Mouse (Mus musculus): ENCODE results near the gene Rapgef2. TPM values are rescaled to one million over a fixed set of nuclear protein-coding genes. Genes with fewer than 3 reads are reported as not detected.
"Not testable (repeated sequence)": the region's sequence is repeated elsewhere in the genome, so short reads cannot be mapped to it uniquely, and the experiment has no call there.

Gene Rapgef2
- polyA plus RNA-seq, 1 experiment: 24.0 TPM

DNA sequence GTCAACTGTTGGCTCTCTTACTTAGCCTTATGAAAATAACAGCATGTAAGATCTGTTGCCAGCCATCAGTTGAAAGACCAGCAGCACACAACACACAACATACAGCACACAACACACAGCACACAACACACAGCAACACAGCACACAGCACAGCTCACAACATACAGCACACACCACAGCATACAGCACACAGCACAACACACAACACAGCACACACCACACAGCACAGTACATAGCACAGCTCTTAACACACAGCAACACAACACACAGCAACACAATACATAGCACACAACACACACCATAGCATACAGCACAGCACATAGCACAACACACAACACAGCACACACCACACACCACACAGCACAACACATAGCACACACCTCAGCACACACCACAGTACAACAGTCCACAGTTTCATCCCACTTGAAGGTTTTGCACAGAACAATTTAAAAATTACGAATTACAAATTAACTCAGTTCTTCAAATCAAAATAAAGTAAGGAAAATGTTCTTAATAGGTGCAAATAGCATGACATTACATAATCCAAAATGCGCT, 106.7 kb downstream of the Rapgef2 start:
- no peak for DNase-seq (ENCODE audit: low read depth)

DNA sequence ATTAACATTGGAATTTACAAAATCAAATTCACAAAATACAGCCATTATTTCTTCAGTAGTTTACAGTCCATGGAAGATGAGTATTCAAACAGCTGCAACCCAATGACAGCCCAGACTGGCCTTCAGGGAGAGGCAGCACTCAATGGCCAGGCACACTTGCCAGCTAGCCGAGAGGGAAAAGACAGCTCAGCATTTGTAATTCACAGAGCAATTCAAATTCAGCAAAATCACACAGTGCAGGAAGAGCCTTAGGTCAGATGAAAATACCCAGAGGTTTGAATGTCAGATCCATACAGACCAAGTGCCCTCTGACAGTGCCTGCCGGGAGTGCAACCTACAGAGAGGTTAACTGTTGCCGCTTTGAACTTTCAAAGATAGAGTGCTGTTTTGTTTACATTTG, 107.6 kb downstream of the Rapgef2 start:
- DNase-seq (ENCODE audit: low read depth): peak; percentile 18
- TF ChIP-seq CTCF (IDR thresholded peaks at IDR 0.05; ENCODE audit: borderline replicate concordance, extremely low read depth, insufficient read depth, insufficient read length) (no peak), POLR2A (IDR thresholded peaks at IDR 0.05; ENCODE audit: borderline replicate concordance, extremely low read depth, insufficient read depth, insufficient read length, poor library complexity, severe bottlenecking) (no peak)

More for the DNA sequence above, 106.7 kb downstream of the Rapgef2 start:
- TF ChIP-seq CTCF (IDR thresholded peaks at IDR 0.05; ENCODE audit: borderline replicate concordance, extremely low read depth, insufficient read depth, insufficient read length) (no peak), POLR2A (IDR thresholded peaks at IDR 0.05; ENCODE audit: borderline replicate concordance, extremely low read depth, insufficient read depth, insufficient read length, poor library complexity, severe bottlenecking) (no peak)

DNA sequence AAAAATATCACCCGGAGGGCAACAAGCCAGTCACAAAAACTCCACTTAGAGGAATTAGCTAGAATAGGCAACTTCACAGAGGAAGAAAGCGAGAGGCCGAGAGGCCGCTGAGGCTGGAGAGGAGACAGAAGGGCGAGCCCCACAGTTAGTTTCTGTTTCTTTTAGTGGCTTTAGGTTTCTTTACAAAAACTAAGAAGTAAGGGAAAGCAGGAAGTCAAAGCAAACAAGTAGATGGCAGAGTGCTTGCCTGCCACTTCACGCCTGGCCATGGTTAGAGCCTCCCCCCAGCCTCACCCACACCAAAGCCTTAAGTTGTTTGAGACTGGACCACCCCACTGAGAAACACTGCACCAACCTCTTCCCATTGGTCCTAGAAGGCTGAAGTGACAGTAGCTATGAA, 108.2 kb downstream of the Rapgef2 start:
- TF ChIP-seq POLR2A (IDR thresholded peaks at IDR 0.05; ENCODE audit: borderline replicate concordance, extremely low read depth, insufficient read depth, insufficient read length, poor library complexity, severe bottlenecking) (no peak), CTCF (IDR thresholded peaks at IDR 0.05; ENCODE audit: borderline replicate concordance, extremely low read depth, insufficient read depth, insufficient read length) (no peak)
- no peak for DNase-seq (ENCODE audit: low read depth)

DNA sequence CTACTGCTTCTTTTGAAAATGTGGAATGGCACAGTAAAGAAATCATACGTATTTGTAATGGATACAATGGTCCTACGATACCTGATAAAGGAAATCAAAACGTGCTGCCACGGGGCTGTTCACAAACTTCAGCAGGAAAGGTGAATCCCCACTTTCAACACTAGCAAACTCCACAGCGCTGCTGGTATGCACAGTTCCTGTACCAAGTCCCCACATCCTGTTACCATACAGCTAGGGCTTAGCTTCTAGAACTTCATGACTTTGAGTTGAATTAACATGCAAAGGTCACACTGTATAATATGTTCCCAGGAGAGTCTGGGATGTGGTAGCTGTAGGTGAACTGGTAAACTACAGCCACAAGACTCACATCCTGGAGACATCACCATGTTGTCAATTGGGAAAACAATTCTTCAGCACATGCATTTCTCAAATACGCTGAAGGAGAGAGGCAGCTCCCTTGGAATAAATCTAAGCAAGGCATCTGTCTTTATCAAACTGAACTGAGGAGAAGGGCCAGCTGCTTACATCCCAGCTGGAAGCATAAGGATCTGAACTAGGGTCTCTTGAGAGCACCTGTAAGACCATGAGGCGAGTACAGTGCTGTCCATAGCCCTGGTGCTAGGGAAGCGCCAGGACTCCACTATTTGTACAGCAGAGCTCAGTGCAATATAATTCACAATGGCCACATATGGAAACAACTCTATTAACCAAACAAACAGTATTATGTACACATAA, 109.0 kb downstream of the Rapgef2 start:
- TF ChIP-seq POLR2A (IDR thresholded peaks at IDR 0.05; ENCODE audit: borderline replicate concordance, extremely low read depth, insufficient read depth, insufficient read length, poor library complexity, severe bottlenecking) (no peak), CTCF (IDR thresholded peaks at IDR 0.05; ENCODE audit: borderline replicate concordance, extremely low read depth, insufficient read depth, insufficient read length) (no peak)

DNA sequence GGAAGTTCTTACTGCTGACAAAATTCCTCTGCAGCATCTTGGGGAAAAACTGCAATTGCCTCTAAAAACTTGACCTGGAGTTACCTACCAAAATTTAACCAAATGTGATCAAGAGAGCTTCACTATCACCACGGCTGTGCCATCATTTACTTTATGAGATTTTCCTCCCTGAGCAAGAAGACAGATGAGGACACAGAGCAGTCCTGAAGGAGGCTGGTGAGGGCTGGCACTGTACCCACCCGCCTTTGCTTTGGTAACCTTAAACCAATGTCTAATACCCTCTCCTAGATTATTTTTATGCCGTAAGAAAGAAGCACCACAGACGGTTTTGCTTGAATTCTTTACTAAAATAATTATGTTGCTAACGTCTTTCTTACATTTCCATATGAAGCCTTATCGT, 112.1 kb downstream of the Rapgef2 start:
- DNase-seq (ENCODE audit: low read depth): no peak
- TF ChIP-seq POLR2A (IDR thresholded peaks at IDR 0.05; ENCODE audit: borderline replicate concordance, extremely low read depth, insufficient read depth, insufficient read length, poor library complexity, severe bottlenecking) (no peak), CTCF (IDR thresholded peaks at IDR 0.05; ENCODE audit: borderline replicate concordance, extremely low read depth, insufficient read depth, insufficient read length) (no peak)

More for the DNA sequence above, 109.0 kb downstream of the Rapgef2 start:
- no peak for DNase-seq (ENCODE audit: low read depth)

DNA sequence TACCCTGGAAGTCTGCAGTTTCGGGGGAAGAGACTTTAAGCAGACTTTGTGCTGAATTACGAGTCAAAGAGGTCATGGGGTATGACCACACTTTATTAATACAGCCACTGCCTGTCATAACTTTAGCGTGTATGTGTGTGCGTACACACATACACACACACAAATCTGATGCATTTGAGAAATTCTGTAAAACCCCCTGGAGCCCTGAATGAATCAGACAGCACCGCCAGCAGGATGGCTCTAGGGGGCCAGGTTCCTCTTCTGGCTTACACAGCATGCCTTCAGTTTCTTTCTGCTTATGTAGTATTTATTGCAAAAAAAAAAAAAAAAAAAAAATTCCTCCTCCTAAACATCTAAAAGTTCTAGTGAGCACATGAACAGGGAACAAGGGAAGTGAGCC, 113.0 kb downstream of the Rapgef2 start:
- TF ChIP-seq CTCF (IDR thresholded peaks at IDR 0.05; ENCODE audit: borderline replicate concordance, extremely low read depth, insufficient read depth, insufficient read length): no peak
- TF ChIP-seq POLR2A (IDR thresholded peaks at IDR 0.05; ENCODE audit: borderline replicate concordance, extremely low read depth, insufficient read depth, insufficient read length, poor library complexity, severe bottlenecking): no peak

DNA sequence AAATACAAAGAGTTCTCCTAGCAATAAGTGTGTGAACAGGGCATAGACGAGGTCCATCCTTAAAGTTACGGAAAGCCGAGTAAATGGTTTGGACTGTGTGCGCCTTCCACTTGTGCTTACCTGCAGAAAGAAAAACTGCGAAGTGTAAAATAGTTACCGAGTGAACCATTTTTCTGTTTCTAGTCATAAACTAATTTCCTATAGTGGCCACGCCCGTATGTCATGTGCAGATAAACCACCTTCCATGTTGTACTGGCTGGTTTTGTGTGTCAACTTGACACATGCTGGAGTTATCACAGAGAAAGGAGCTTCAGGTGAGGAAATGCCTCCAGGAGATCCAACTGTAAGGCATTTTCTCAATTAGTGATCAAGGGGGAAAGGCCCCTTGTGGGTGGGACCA, 115.2 kb downstream of the Rapgef2 start:
- not testable (repeated sequence) for DNase-seq (ENCODE audit: low read depth)

More for the DNA sequence above, 113.0 kb downstream of the Rapgef2 start:
- DNase-seq (ENCODE audit: low read depth): no peak

DNA sequence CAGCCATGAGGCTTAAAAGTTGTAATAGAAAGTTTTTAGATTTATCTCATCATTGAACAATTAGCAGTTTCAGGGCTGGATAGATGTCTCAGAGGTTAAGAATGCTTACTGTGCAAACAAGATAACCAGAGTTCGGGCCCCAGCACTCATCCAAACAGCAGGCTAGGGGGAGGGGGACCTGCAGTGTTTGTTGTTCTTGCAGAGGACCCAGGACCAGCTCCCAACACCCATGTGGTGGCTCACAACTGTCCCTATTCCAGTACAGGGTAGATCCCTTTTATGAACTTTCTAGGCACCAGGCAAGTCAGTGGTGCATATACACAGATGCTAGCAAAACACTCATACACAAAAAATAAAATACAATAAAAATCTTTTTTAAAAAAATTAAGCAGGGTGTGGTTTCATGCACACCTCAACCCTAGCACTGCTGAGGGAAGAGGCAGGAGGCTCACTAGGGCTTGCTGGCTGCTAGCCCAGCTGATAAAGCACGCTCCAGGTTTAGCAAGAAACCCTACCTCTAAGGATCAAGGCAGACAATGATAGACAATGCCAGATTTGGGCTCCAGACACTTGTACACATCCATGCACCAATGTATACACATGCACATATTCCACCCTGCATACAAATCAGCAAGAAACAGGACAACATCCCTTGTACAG, 118.0 kb downstream of the Rapgef2 start:
- TF ChIP-seq POLR2A (IDR thresholded peaks at IDR 0.05; ENCODE audit: borderline replicate concordance, extremely low read depth, insufficient read depth, insufficient read length, poor library complexity, severe bottlenecking) (no peak), CTCF (IDR thresholded peaks at IDR 0.05; ENCODE audit: borderline replicate concordance, extremely low read depth, insufficient read depth, insufficient read length) (no peak)
- no peak for DNase-seq (ENCODE audit: low read depth)

DNA sequence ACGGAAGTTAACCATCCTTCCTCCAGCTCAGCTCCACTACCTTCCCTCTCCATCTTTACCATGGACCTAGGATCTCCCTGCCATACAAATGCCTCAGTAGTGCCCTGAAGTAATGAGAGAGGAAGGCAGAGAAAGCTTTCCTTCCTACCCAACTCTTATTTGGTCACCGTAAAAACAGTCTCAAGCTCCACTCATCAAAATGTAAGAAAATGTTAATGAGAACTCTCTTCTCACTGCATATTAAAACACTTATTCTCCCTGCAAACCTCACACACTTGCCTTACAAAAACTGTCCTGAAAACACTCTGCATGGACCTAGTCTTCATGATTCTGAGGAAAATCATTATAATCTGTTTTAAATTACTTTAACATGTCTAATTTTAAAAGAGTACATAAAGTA, 118.7 kb downstream of the Rapgef2 start:
- no peak for DNase-seq (ENCODE audit: low read depth)
- TF ChIP-seq CTCF (IDR thresholded peaks at IDR 0.05; ENCODE audit: borderline replicate concordance, extremely low read depth, insufficient read depth, insufficient read length): no peak
- no peak for TF ChIP-seq POLR2A (IDR thresholded peaks at IDR 0.05; ENCODE audit: borderline replicate concordance, extremely low read depth, insufficient read depth, insufficient read length, poor library complexity, severe bottlenecking)

DNA sequence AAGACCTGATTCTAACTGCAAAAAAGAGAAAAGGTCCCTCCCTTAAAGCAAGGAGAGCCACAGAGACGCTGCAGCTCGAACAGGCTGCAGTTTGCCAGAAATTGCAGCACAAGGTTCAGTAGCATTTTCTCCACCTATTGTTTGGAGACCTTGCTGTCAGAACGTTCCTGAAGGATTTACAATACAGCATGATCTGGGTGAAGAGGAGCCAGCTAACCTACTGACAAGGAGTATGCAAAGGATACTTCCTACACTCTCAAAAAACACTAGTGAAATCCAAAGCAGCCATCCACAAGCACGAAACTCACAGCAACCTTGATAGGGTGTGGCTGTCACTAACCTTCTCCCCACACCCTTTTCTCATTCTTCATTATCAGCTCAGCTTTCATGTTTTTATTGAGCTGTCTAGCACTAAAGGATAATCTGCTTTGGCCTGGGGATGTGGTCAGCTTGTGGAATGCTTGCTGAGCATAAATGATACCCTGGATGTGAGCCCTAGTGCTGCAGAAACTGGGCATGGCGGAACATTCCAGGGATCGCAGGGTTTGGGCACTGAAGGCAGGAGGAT, 124.4 kb downstream of the Rapgef2 start:
- no peak for TF ChIP-seq POLR2A (IDR thresholded peaks at IDR 0.05; ENCODE audit: borderline replicate concordance, extremely low read depth, insufficient read depth, insufficient read length, poor library complexity, severe bottlenecking)
- no peak for DNase-seq (ENCODE audit: low read depth)

DNA sequence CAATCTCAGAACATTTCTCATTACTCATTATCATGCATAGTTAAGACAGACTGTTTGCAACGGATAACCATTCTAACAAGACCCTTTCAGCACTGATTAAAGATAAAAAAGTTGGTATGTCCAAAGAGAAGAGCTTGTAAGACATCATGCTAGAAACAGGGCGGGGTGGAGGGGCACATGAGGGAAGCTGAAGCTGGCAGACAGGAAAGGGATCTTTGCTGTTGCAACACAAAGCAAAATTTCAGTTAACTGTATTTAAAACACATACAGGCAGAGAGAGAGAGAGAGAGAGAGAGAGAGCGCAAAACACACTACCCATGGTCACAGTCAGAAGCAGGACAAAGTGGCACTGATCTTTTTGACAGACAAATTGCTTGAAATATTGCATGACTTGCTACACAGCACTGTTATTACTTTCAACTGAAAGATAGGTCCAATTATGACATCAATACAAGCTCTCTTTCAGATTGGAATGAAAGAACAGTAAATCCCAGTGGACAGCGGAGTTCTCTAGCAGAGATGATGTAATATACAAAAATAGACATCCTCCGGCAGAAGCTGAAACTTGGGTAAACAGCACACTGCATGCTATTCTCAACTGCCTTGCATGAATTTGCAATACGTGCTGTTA, 125.1 kb downstream of the Rapgef2 start:
- peak; percentile 81 for DNase-seq (ENCODE audit: low read depth)

More for the DNA sequence above, 125.1 kb downstream of the Rapgef2 start:
- no peak for TF ChIP-seq POLR2A (IDR thresholded peaks at IDR 0.05; ENCODE audit: borderline replicate concordance, extremely low read depth, insufficient read depth, insufficient read length, poor library complexity, severe bottlenecking)
- no peak for TF ChIP-seq CTCF (IDR thresholded peaks at IDR 0.05; ENCODE audit: borderline replicate concordance, extremely low read depth, insufficient read depth, insufficient read length)

Measured in brain, embryonic 14.5 days (tissue).